Mouse (Mus musculus): ENCODE measurements around the gene Gm5741.

The Gm5741 gene

DNA sequence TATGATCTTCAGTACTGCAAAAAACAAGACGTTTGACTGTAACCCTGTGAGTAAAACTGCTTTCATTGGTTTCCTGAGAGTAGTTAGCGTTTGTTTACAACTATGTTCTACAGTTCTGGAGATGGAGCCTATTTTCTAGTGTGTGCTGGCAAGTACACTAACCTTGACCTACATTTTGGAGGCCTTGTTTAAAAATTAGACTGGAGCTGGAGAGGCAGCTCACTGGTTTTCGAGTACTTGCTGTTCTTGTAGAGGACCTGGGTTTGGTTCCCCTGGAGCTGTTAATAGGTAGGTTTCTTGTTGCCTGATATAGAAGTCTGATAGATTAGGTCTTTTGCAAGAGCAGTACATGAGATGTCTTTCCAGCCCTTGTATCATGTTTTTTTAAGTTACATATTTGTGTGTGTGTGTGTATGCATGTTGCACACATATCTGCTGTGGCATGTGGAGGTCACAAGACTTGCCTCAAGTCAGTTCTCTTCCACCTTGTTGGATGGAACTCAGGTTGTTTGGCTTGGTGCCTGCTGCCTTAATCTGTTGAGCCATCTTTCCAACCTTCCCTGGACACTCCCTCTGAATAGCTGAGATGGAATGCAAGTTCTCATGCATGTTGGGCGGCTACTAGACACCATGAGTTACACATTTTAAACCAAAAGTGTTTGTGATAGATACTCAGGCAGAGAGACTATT lies 35.0 kb downstream of the Gm5741 start:
- DNase-seq (ENCODE audit: extremely low read depth, low read depth, low spot score), result no peak

- DNase-seq (ENCODE audit: extremely low read depth, low read depth, low spot score), result no peak
Observed at GRCm38 (mm10) chr8:85029271-85029670, 38.5 kb downstream of the Gm5741 start.

- no peak for DNase-seq (ENCODE audit: extremely low read depth, low read depth, low spot score)
Observed at GRCm38 (mm10) chr8:85027922-85028321, 39.9 kb downstream of the Gm5741 start.

DNA sequence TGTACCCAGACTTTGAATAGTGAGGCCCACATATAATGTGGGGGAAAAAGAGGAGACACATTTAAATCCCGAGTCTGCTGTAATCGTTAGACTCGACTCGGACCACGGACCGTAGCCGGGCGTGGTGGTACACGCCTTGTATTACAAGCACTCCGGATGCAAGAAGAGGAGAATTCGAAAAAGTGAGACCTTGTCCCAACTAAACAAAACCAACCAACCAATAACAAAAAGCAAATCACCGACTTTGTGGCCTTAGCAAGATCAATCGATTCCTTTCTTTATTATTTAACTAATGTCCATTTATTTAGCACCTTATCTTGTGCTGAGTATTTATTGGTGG lies 40.3 kb downstream of the Gm5741 start:
- no peak for DNase-seq (ENCODE audit: extremely low read depth, low read depth, low spot score)

- DNase-seq (ENCODE audit: extremely low read depth, low read depth, low spot score), result no peak
Observed at GRCm38 (mm10) chr8:85026670-85027515, 40.9 kb downstream of the Gm5741 start, which contains the start of gene Trir. TSS of gene Trir (plus strand) at chr8:85026823.

DNA sequence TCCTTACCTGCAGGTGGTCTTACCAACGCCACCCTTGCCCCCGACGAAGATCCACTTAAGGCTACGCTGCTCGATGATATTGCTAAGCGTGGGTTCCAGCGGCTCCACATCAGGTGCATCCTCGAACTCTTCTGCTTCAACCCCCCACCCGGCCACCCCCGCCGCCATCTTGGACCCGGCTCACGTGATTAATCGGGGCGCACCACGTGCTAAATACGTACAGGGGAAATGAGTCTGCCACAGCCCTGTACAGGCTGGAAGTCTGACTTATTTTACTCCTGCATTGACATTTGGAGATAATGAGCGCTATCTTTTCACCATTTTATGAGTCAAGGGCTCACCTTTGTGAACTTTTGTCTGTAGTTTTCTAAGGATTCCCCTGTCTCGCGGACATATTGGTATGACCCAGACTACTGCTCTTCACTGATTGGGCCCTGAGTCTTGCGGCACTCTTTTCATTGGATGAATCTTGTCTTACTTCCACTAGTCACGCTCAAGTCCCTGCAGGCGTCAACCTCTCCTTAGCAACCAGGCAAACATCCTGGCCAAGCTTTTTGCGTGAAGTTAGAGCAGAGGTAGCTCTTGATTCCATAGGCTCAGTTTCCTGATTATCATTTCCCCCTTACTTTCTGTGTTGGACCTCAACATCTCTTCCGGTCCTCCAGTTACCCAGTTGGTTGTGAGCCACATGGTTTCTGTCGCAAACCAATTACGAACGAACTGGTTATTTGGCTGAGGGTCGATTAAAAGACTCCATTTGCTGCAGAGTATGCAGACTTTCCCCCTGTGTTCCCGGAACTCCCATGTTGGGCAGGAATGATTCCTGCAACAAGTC lies 42.5 kb downstream of the Gm5741 start, which contains the start of gene Asna1:
TSS of gene Asna1 (minus strand) at position 184 of the 835 bp plus-strand sequence.
- DNase-seq (ENCODE audit: extremely low read depth, low read depth, low spot score), result peak; percentile 83

GRCm38 (mm10) chr8:85023846-85024245 lies 43.9 kb downstream of the Gm5741 start:
- no peak for DNase-seq (ENCODE audit: extremely low read depth, low read depth, low spot score)

DNA sequence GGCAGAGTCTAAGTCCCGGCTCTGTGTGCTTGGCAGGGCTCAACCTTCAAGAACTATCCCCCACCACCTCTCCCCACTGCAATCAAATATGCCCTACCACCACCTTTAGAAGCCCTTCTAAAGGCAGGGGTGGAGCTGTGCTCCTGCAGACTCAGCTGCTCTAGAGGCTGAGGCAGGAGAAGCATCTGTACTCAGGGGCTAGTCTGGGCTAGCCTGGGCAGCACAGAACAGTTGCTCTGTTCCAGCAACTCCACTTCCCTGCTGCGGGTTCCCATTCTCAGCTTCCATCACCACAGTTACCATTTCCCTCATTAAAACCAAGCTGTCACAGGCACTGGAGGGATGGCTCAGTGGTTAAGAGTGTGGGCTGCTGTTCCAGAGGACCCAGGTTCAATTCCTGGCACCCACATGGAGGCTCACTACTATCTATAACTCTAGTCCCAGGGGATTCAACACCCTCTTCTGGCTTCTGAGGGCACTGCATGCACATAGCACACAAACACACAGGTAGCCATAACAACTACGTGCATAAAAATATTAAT lies 46.2 kb downstream of the Gm5741 start:
- DNase-seq (ENCODE audit: extremely low read depth, low read depth, low spot score), result no peak
